Mouse (Mus musculus): ENCODE data around the gene Gpr107. TPM values are rescaled to one million over a fixed set of nuclear protein-coding genes. Genes with fewer than 3 reads are reported as not detected.

Gene Gpr107
- total RNA-seq, 2 experiments from 2014 or later: 19.2 to 23.8 TPM

- intact Hi-C loops (cut with DNase I): no loop called here
- DNase-seq: no peak
These were observed 110.9 kb downstream of the Gpr107 start for GRCm38 (mm10) chr2:31263039-31263461.

- peak; percentile 67 to 72 for DNase-seq
- intact Hi-C loops (cut with DNase I): no loop called here
These were observed 111.7 kb downstream of the Gpr107 start for GRCm38 (mm10) chr2:31263746-31264378.

GRCm38 (mm10) chr2:31267447-31267846 is 115.3 kb downstream of the Gpr107 start:
- no peak for DNase-seq
- intact Hi-C loops (cut with DNase I): no loop called here

Other genes with a start within 250 kb of the Gpr107 start
- gene Ptges, start 222.5 kb upstream of the Gpr107 start, total RNA-seq (2021): 1 to 10 TPM; 3.0 to 6.5 TPM
- gene Tor1b, start 199.4 kb upstream of the Gpr107 start, total RNA-seq (2021): 10 to 100 TPM; 19.0 to 22.7 TPM
- 1 to 10 TPM; 4.1 to 5.1 TPM for gene Tor1a, start 184.4 kb upstream of the Gpr107 start, total RNA-seq (2021)
- 10 to 100 TPM; 19.8 to 22.8 TPM for gene BC005624, start 170.1 kb upstream of the Gpr107 start, total RNA-seq (2021)
- 1 to 10 TPM; 6.6 to 8.7 TPM for gene Usp20, start 170.0 kb upstream of the Gpr107 start, total RNA-seq (2021)
- 10 to 100 TPM; 10.6 to 10.7 TPM for gene Fnbp1, start 10.3 kb upstream of the Gpr107 start, total RNA-seq (2021)
- 1 to 10 TPM; 4.0 to 4.9 TPM for gene Ncs1, start 93.5 kb downstream of the Gpr107 start, total RNA-seq (2021)
- 10 to 100 TPM; 28.6 to 30.1 TPM for gene Hmcn2, start 162.1 kb downstream of the Gpr107 start, total RNA-seq (2021)

Measured in gastrocnemius, postnatal 36 days (tissue).